Mouse (Mus musculus) liver, postnatal 0 days (tissue): ENCODE results near the gene Dmac1.

Source experiments
- CTCF ChIP-seq: sonication (generic); IDR thresholded peaks from 2 replicates; pipeline ENCODE4 v1.5.1; 2016; ENCODE audit warnings: antibody characterized with exemption, low read depth
- EP300 ChIP-seq: IDR thresholded peaks from 2 replicates; pipeline ENCODE4 v1.6.1; 2016; ENCODE audit warnings: antibody characterized with exemption, low read depth, mild to moderate bottlenecking

DNA sequence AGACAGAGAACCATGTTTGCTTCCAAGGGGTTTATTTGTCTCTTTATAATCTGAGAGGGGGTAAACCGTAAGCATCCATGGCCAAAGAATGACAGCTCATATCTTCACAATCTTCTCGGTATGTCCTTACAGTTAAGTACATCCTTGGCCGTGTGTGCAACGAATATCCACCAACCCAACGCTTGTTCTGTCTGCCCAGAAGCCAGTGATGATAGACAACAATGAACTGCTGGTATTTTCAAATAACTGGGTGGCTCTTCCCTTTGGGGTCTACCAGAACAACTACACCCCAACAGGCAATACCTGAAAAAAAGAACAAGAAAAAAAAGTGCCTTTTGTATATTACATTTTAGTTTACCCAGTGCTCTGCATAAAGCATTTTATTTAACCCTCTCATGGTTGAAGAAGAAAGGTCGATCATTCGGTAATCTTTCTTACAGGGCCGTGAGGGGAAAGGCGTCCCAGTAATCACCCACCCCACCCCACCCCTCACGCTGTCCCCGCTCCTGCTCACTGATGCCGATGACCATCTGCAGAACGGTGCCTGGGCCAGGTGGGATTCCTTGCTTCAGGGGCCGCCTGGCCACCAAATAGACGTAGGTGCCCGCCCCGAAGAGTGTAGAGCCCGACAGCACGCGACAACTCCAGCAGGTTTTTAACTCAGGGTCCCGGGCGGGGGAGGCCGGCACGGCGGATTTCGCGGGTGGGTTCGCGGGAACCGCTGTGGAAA lies 473 bp downstream of the Dmac1 start:
- no peak for TF ChIP-seq CTCF
- no peak for TF ChIP-seq EP300
